23 mouse cellular contexts compared by ENCODE assay signal in the genomic region with DNA sequence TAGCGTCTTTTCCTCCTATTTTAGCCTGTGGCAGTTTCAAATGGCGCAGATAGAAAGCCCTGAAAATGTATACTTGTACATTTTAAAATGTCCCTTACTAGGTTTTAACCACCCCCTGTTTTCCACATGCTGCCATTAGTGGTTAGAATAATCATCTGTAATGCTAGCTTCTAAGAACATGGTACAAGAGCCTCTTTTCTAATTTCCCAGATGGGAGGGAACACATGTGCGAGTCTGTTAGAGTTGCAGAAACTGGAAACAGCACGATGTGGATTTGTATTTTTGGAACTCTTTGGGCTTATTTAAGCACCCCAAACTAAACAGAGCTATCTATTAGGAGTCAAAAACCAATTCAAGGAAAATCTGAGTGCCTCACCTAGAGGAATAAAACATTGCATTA.
DNase-seq lines count a peak whose midpoint lies in the region; ATAC-seq and TF ChIP-seq lines count a peak whose summit lies in the region.
"Had no signal": no experiment of that assay in that cellular context is flagged by ENCODE, and none has a peak within 500 bp of the region (broad histone marks: within the 10 kb centered on the region; RNA-seq: fewer than 3 reads in every experiment).

No protein-coding gene starts in this region.

- peak overlapping the region; percentile 57 for H3K27ac ChIP-seq in layer of hippocampus, adult 2 months
- peak overlapping the region; percentile 70 for H3K27ac ChIP-seq in embryonic facial prominence, embryonic 14.5 days (replicated peaks; ENCODE audit: low read depth, low read length)
- no peak overlapping the region for H3K27ac ChIP-seq in forebrain, embryonic 14.5 days (ENCODE audit: low read depth, low read length)
- H3K27ac ChIP-seq: embryonic facial prominence, embryonic 12.5 days; forebrain, embryonic 10.5 days; forebrain, embryonic 12.5 days; forebrain, embryonic 15.5 days had no signal

- H3K4me3 ChIP-seq in layer of hippocampus, adult 2 months: no peak overlapping the region
- no peak overlapping the region for H3K4me3 ChIP-seq in embryonic facial prominence, embryonic 14.5 days (ENCODE audit: low read depth, low read length)
- no peak overlapping the region for H3K4me3 ChIP-seq in forebrain, embryonic 14.5 days (ENCODE audit: low read depth, low read length)
- H3K4me3 ChIP-seq: embryonic facial prominence, embryonic 12.5 days; erythroblast, embryonic 14.5 days; forebrain, embryonic 10.5 days; forebrain, embryonic 12.5 days; forebrain, embryonic 15.5 days had no signal

- H3K9me3 ChIP-seq in embryonic facial prominence, embryonic 14.5 days (ENCODE audit: control insufficient read depth, low read length): no peaks in the 10 kb centered on the region
- no peaks in the 10 kb centered on the region for H3K9me3 ChIP-seq in forebrain, embryonic 14.5 days (replicated peaks; ENCODE audit: control insufficient read depth, low read length)
- H3K9me3 ChIP-seq: embryonic facial prominence, embryonic 12.5 days; forebrain, embryonic 10.5 days; forebrain, embryonic 12.5 days; forebrain, embryonic 15.5 days had no signal

- no peaks in the 10 kb centered on the region for H3K36me3 ChIP-seq in embryonic facial prominence, embryonic 14.5 days (ENCODE audit: control insufficient read depth, insufficient read depth, low read length)
- H3K36me3 ChIP-seq in forebrain, embryonic 14.5 days (ENCODE audit: control insufficient read depth, insufficient read depth, low read length): no peaks in the 10 kb centered on the region
- H3K36me3 ChIP-seq: embryonic facial prominence, embryonic 12.5 days; forebrain, embryonic 10.5 days; forebrain, embryonic 12.5 days; forebrain, embryonic 15.5 days had no signal

- no peak for ATAC-seq in embryonic facial prominence, embryonic 14.5 days (ENCODE audit: low read depth)
- no peak for ATAC-seq in forebrain, embryonic 14.5 days
- ATAC-seq: forebrain, embryonic 15.5 days; forebrain, postnatal 0 days had no signal

- H3K4me2 ChIP-seq in embryonic facial prominence, embryonic 14.5 days (ENCODE audit: low read depth, low read length): no peak overlapping the region
- no peak overlapping the region for H3K4me2 ChIP-seq in forebrain, embryonic 14.5 days (ENCODE audit: low read length)
- H3K4me2 ChIP-seq: embryonic facial prominence, embryonic 12.5 days; forebrain, embryonic 12.5 days; forebrain, embryonic 15.5 days had no signal

- WGBS in embryonic facial prominence, embryonic 14.5 days: 61% methylated on average over 4 of the region's 4 CpGs
- 93% methylated on average over 4 of the region's 4 CpGs for WGBS in forebrain, embryonic 14.5 days

- DNase-seq in layer of hippocampus, adult 2 months (ENCODE audit: low spot score in 2 of 2): no peak
- DNase-seq in layer of hippocampus, adult 9-10 months (ENCODE audit: low spot score): no peak
- peak; percentile 66 for DNase-seq in brain, adult 2 months (ENCODE audit: low read depth, low spot score)
- DNase-seq in embryonic facial prominence, embryonic 14.5 days (ENCODE audit: low spot score): peak; percentile 67
- DNase-seq in telencephalon, adult 2 months (ENCODE audit: low read depth, low spot score): peak; percentile 50
- DNase-seq in forebrain, embryonic 14.5 days (ENCODE audit: low spot score): no peak
- DNase-seq in adrenal gland, adult 18-20 months (ENCODE audit: low spot score in 2 of 2): no peak
- DNase-seq: adrenal gland, adult 8-10 months; adrenal gland, postnatal 14 days; adrenal gland, postnatal 36 days; cerebellum, adult 11 months; cerebellum, adult 18-20 months; cerebellum, adult 8-10 months; cerebellum, adult 9-11 months; cerebellum, postnatal 14 days; cerebellum, postnatal 36 days; embryo, embryonic 11 days; forebrain, postnatal 0 days had no signal

- H3K4me1 ChIP-seq in embryonic facial prominence, embryonic 14.5 days (ENCODE audit: control insufficient read depth, insufficient read depth, low read length): peaks cover 14% of the 10 kb centered on the region; the same call in 1 of the 2 replicates
- no peaks in the 10 kb centered on the region for H3K4me1 ChIP-seq in forebrain, embryonic 14.5 days (ENCODE audit: control insufficient read depth, insufficient read depth, low read length)
- H3K4me1 ChIP-seq: embryonic facial prominence, embryonic 12.5 days; forebrain, embryonic 10.5 days; forebrain, embryonic 12.5 days; forebrain, embryonic 15.5 days had no signal

- TF ChIP-seq CTCF in layer of hippocampus, adult 2 months (conservative IDR thresholded peaks at IDR 0.05): no peak

- no peak overlapping the region for H3K9ac ChIP-seq in embryonic facial prominence, embryonic 14.5 days (ENCODE audit: low read depth, low read length)
- H3K9ac ChIP-seq in forebrain, embryonic 14.5 days (ENCODE audit: low read length): no peak overlapping the region
- H3K9ac ChIP-seq: embryonic facial prominence, embryonic 12.5 days; forebrain, embryonic 12.5 days; forebrain, embryonic 15.5 days; forebrain, postnatal 0 days had no signal

- no peaks in the 10 kb centered on the region for H3K27me3 ChIP-seq in embryonic facial prominence, embryonic 14.5 days (replicated peaks; ENCODE audit: control insufficient read depth, insufficient read depth, low read length)
- no peaks in the 10 kb centered on the region for H3K27me3 ChIP-seq in forebrain, embryonic 14.5 days (replicated peaks; ENCODE audit: control insufficient read depth, insufficient read depth, low read length)
- H3K27me3 ChIP-seq: embryonic facial prominence, embryonic 12.5 days; forebrain, embryonic 12.5 days; forebrain, embryonic 15.5 days had no signal

Comparison
In these comparisons a context has a peak if more than half of its experiments do, and no peak if none do; other contexts are left out.
1. DNase-seq: peak in brain, adult 2 months (single experiment), embryonic facial prominence, embryonic 14.5 days (single experiment) and telencephalon, adult 2 months (single experiment); none in layer of hippocampus, adult 2 months (0 of 2), layer of hippocampus, adult 9-10 months (single experiment), forebrain, embryonic 14.5 days (single experiment) and adrenal gland, adult 18-20 months (0 of 2).